Mouse (Mus musculus): ENCODE results near the gene Lexm.

GRCm38 (mm10) chr4:106599415-106599814 is 17.6 kb downstream of the Lexm start:
- TF ChIP-seq POLR2A (IDR thresholded peaks at IDR 0.05; ENCODE audit: control insufficient read depth, extremely low read depth, insufficient read depth, low read length, poor library complexity), result no peak
- no peak for TF ChIP-seq CTCF (IDR thresholded peaks at IDR 0.05; ENCODE audit: borderline replicate concordance, control insufficient read depth, extremely low read depth, insufficient read depth, low read length, poor library complexity)
